Mouse (Mus musculus): ENCODE data around the gene D630036H23Rik.
"Not testable (repeated sequence)": the region's sequence is repeated elsewhere in the genome, so short reads cannot be mapped to it uniquely, and the experiment has no call there.

The D630036H23Rik gene

DNA sequence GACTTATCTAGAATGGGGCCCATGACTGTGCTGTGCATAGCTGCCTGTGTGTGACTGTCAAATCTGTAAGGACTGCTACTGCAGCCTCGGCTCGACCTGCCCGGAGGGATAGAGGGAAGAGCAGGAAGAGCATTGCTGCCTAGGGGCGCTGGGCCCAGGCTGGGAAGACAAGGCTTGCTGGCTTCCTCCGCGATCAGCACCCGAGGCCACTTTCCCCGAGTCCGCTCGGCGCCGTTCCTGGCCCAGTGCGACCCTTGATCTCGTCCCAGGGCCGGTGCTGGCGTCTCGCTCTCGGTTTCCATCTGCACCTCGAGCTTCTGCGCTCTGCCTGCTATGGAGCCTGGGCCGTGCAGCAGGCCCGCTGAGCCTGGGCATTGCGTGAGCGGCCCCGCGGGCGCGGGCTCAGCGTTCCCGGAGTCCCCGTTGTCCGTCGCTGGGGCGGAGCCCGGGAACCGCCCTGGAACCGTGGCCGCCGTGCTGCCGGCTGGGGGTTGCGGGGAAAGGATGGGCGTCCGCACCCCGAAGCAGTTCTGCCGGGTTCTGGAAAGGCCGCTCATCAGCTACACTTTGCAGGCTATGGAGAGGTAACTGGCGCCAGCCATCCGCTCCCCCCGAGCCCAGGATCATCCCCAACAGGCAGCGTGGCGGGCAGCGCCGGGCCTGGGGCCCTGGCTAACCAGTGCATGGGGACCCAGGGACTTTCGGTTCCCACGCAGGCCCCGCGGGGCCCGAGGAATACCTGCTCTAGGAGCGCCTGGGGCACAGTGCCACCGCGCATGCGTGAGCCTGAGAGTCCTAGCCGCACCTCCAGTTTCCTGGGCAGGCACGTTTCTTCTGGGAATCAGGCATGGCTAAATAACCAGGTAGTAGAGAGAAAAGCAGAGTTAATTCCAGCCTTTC, at the start of gene D630036H23Rik, which contains the start of gene Ispd:
Gene D630036H23Rik (minus strand): TSS at position 741 of the 900 bp plus-strand sequence.
Gene Ispd (plus strand): TSS at position 10 of the 900 bp plus-strand sequence.
- peak; percentile 43 for DNase-seq (ENCODE audit: low read depth, low spot score)

DNA sequence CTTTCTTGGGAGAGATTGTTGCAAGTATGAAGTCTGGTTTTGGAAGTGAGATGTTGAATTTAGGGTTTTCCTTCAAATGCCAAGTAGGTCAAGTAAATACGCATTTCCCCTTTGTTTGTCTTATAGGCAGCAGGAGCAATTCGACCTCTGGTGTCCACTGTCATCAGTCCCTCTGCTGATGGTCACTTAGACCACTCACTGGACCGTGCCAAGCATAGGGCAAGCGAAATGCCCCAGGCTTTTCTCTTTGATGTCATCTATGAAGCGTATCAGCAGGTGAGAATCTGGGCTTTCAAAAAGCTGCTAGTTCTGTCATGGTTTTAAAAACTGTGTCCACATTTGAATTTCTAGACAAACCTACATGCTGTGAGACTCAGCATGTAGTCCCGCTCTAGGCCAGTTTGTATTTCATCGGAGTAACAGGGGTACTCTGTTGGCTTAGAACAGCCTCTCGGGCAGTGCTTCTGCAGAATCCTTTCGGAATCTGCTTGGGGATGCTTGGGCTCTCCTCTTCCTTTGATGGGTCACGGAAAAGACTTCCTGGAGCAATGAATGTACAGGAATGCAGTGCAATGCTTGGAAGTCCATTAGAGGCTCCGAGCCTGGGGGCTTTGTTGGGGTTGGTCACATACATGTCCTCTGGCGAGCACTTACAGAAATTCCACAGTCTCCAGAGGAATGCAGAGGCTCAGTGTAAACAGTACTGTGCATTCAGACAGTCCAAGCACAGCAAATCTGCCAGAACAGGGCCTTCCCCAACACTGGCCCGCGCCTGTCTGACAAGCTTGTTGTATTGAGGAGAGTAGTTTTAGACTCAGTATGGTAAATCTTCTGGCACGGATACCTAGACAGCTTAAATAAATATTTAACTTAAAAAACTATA, 44.4 kb upstream of the D630036H23Rik start:
- DNase-seq (ENCODE audit: low read depth, low spot score) = no peak

DNA sequence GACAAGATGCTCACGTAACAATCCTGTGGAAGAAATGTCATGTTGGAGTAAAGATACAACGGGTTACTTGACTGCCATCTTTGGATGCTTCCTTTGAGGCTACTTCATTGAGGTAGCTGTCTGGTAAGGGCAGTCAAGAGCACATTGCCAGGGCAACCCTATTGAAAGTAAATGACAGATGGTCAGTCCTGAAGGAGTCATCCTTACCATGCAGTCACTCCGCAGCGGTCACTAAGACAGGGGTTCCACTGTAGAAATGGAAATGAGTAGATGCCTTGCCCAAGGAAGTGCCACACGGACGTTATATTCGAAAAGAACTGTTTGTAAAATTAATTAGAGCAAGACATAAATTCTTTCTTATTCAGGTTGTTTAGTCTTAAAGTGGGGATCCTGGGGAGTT, 43.3 kb upstream of the D630036H23Rik start:
- DNase-seq (ENCODE audit: low read depth, low spot score) = no peak

DNA sequence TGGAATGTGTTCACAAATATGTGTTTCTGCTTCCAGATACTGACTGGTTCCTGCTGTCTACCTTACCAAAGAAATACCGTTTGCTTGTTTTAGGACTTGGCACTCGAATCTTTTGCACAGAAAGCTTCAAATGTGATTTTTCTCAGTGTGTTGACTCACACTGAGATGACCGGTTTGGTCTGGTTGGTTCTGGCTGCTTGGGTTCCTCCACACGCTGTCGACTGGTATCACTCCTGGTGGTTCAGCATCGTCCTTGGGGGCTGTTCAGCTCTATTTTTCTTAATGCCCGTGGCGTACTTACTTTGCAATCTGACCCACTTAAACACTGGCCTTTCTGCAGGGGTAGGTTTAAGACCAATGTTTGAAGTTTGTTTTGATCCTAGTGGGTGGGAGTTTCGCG, 41.7 kb upstream of the D630036H23Rik start:
- DNase-seq (ENCODE audit: low read depth, low spot score) = no peak

DNA sequence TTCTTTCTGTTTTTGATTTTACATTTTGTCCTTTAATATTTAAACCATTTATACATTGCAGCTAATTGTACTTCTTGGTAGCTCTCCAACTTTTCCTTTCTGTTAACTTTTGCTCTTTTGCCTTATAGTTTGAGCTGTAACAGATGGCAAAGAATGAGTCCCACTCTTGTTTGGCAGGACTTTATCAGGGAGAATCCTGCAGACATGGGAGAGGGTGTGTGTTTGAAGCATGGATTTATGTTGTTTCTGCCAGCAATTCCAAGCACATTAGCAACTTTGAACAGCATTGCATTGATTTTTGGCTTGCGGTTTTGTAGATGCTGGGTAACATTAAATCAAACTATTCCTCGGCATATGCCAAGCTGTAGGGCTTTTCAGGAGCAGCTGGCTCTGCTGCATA, 13.1 kb upstream of the D630036H23Rik start:
- no peak for DNase-seq (ENCODE audit: low read depth, low spot score)

DNA sequence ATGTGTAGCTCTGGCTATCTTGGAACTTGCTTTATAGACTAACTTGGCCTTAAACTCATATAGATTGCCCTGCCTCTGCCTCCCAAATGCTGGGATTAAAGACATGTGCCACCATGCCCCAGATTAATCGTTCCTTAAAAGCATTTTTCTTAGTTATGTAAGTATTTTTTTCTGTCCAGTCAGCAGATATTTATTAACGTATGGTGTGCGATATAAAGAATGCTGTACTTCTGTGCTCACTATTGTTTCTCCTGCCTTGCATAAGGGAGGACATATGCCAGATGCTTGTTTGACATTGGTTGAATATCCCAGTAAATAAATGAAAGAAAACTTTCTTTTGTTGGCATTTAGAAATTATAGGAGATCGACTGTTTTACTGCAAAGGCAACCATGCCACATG, 5.0 kb upstream of the D630036H23Rik start:
- no peak for DNase-seq (ENCODE audit: low read depth, low spot score)

DNA sequence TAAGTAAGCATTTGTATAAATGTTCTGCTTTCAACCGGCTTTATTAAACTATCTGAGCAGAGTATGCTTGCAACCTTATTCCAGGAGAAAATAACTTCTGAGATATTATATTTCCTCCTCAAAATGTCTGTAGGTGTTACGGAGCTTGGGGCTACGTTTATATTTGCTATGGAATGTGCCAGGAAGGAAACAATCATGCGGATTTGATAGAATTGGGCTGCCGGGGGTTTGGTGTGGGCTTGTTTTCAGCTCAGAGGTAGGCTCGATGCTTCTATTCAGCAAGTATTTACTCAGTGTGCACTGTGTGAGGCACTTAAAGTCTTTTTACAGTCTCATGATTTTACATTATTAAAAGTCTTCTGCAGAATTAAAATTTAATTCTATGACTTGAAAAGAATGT, 3.4 kb upstream of the D630036H23Rik start:
- DNase-seq (ENCODE audit: low read depth, low spot score) = no peak

DNA sequence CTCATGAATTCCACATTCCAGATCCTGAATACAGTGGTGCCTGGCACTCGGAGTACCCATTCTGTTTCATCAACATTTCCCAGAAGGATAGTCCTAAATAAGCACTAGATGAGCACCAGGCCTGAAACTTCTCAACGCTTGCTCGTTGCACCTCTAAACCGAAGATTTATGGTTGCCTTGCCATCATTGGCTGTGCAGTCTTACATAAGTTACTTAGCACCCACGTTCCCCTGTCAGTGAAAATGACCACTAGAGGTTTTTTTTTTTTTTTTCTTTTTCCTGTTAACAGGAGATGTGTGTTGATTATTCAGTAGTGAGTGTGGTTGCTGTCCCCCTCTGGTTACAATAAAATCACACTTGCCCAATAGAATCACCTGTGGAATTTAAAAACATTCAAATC, 1.2 kb downstream of the D630036H23Rik start:
- DNase-seq (ENCODE audit: low read depth, low spot score) = no peak

DNA sequence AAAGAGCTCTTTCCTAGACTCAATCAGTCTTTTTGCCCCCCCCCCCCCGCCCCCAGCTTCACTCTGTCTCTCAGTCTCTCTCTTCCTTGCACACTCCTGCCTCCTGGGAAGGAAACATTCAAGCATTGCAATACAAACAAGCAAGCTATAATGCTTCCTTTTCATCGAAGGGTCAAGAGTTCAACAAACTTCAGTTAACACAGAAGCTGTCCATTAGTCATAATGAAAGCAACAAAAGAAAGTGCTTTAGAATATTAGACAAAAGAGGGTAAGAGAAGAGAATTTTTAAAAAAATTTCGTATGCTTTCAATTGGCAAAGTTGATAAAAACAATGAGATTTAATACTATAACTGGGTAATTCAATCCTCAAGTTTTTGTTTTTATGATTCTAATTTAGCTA, 1.7 kb downstream of the D630036H23Rik start:
- no peak for DNase-seq (ENCODE audit: low read depth, low spot score)

DNA sequence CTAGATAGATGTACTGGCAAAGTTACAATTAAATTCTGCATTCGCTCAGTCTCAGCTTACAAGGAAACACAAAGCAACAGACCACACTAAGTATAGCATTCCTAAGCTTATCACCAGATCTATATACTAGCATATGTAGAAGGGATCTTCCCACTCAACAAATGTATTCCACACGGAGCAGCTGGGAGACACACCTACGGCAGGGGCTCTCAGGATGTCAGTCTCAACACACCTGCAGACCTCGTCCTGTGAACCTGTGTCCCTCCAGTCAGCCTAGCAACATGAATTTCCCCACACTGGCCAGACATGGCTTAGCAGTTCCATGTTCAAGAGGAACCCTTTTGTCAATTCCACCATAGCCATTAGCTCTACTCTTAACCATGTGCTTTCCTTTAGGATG, 5.6 kb downstream of the D630036H23Rik start:
- DNase-seq (ENCODE audit: low read depth, low spot score) = not testable (repeated sequence)

DNA sequence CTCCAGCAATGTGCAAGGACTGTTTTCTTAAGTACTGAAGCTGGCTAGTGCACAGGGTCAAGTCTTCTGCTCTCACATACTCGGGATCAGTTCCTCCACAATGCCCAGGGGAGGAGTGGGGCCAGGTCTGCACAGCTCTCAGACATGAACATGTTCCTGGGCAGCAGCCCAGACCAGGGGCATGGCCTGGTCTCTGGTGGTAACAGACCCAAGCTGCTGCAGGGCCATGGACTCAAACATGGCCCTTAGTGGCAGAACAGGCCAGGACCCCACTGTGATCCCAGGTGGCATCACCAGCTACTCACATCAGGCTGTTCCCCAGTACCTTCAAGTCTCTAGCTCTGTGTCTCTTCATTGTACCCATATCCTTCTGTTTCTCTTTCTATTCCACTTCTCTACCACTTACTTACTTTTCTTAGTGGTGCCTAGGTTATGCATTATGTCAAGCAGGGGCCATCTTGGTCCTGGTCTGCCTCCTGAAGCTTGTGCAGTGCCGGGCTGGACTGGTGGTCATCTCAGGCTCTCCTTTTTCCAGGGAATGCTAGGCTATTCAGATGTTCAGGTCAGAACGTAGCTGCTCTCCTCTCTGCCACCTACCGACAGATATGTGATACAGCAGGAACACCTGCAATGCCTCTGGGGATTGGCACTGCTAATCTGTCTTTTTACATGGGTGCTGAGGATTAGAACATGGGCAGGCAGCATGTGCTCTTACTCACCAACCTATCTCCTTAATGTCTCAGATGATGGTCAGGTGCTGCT, 8.6 kb downstream of the D630036H23Rik start:
- DNase-seq (ENCODE audit: low read depth, low spot score) = no peak

DNA sequence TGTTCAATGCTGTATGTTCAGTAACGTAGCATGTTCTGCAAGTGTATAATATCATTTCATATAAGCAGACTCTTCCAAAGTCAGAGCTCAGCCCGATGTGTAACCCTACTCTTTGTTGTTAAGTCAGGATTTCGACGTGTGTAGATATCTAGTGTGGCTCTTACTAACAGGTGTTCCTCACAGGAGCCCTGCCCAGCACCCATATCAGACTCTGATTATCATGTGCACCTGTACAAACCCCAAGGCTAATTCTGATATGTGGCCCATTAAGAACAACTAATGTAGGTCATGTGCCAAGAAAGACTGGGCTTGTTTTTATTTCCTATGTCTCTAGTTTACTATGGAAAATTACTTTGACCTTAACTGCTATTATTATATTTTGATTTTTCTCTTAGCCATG, 18.0 kb downstream of the D630036H23Rik start:
- DNase-seq (ENCODE audit: low read depth, low spot score) = no peak

DNA sequence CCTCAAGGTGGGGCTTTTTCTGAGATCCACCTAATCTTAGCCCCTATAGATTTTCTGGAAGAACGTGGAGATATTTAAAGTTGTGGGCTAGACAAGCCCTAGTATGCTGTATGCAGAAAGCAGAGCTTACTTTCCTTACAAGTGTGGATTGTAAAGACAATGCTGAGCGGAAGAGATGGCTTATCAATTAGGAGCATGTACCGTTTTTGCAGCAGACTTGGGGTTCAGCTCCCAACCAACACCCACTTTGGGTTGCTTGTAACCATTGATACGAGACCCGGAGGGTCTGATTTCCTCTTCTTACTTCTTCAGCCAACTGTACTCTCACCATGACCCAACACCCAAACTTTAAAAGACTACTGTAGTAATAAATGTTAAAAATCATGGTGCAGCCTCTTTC, 21.3 kb downstream of the D630036H23Rik start:
- no peak for DNase-seq (ENCODE audit: low read depth, low spot score)

DNA sequence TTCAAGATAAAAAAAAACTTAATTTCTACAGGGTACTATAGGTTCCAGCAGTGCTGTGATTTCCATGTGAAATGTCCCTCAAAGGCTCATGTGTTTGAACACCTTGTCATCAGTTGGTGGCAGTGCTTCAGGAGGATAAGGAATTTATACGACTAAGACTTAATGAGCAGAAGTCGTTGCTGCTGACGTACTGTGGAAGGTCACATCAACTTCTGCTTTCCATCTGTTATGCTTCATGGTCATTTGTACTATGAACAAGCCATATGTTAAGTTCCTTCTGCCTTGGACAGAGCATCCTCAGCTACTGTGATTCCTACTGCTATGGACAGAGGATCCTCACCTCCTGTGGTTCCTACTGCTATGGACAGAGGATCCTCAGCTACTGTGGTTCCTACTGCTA, 21.9 kb downstream of the D630036H23Rik start:
- no peak for DNase-seq (ENCODE audit: low read depth, low spot score)

DNA sequence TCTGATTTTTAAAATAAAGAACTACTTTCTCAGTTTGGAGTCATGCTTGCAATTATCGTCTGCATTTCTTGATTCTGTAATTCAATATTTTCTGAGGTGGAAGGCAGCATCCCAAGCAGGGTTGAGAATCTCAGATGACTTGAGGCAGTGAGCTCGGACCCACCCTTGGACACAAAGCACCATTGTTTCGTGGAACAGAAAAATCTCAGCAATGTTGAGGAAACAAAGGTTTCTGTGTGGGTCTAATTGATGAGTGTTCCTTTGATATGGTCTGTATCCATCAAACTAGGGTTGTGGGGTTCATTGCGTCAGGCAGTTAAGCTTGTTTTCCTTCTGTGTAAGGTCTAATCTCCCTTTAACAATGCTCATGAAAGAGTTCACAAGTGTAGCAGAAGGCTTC, 37.9 kb downstream of the D630036H23Rik start:
- DNase-seq (ENCODE audit: low read depth, low spot score) = no peak

DNA sequence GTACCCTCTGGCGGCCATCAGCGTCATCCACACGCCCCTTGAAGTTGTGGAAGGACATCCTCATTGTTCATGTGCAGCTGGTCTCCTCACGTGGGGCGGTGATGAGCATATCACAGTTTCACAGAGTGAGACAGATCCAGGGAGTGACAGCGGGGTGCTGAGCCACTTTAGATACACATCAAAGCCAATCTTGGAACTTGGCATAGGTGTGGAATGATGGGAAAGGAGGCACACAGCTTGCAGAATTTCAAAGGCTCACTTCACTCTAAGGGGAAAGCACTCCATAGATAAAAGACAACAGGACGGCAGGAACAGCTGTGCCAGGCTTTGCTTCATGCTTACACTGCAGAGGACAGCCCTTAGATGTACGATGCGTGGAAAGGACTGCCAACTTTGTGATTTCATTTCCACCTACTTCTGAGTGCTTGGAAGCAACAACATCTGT, 48.1 kb downstream of the D630036H23Rik start:
- no peak for DNase-seq (ENCODE audit: low read depth, low spot score)

DNA sequence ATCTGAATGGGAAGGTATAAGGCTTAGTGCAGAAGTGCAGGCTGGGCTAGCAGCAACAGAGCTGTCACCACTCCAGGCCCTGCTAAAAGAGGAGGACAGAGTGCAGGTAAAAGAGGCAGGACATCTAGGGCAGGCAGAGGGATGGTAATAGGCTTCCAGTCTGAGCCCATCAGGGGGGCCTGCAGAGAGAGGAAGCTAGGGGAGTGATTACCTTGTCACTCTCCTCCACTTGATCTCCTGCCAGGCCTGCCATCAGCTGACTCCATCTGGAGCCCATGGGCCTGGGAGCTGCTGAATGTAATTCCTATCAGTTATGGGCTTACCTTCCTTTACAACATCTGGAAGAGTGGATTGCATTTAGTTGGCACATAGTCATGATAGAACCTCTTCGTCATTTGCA, 49.3 kb downstream of the D630036H23Rik start:
- no peak for DNase-seq (ENCODE audit: low read depth, low spot score)
